Mouse (Mus musculus) left cerebral cortex, adult 8-10 months (tissue): Measurements from ENCODE around the gene Vps29. TPM values are rescaled to one million over a fixed set of nuclear protein-coding genes. Genes with fewer than 3 reads are reported as not detected.
"Not testable (repeated sequence)": the region's sequence is repeated elsewhere in the genome, so short reads cannot be mapped to it uniquely, and the experiment has no call there.

Experiments
- DNase-seq, 2 experiments: peaks; one replicate each; pipeline ENCODE4 v3.0.0; 2022; ENCODE audit warnings: low spot score in 2 of 2
- total RNA-seq, 4 experiments: library from RNA; stranded (reverse); gene quantifications; 2 replicates each; pipeline ENCODE4 v1.2.4; 2022

Vps29 gene
- total RNA-seq, result 100 to 1,000 TPM; 182 to 219 (median 199) TPM

- peak; percentile 97 for DNase-seq
Observed at GRCm38 (mm10) chr5:122353807-122354491, at the start of gene Vps29, which contains the start of gene Rad9b. Gene Vps29 (plus strand): TSS chr5:122354369. Gene Rad9b (minus strand): TSS chr5:122354233.

- no peak for DNase-seq
Observed at GRCm38 (mm10) chr5:122304541-122304940, 49.6 kb upstream of the Vps29 start.

GRCm38 (mm10) chr5:122305472-122305871 is 48.7 kb upstream of the Vps29 start:
- no peak for DNase-seq

- no peak for DNase-seq
Observed at GRCm38 (mm10) chr5:122306536-122306935, 47.6 kb upstream of the Vps29 start.

- no peak for DNase-seq
Observed at GRCm38 (mm10) chr5:122310699-122311098, 43.5 kb upstream of the Vps29 start.

- no peak for DNase-seq
Observed at GRCm38 (mm10) chr5:122311692-122312091, 42.5 kb upstream of the Vps29 start.

- DNase-seq, result no peak
Observed at GRCm38 (mm10) chr5:122312346-122312745, 41.8 kb upstream of the Vps29 start.

GRCm38 (mm10) chr5:122312942-122313684 is 41.1 kb upstream of the Vps29 start:
- DNase-seq, result no peak

- peak; percentile 84 to 92 for DNase-seq
Observed at GRCm38 (mm10) chr5:122314966-122315667, 39.1 kb upstream of the Vps29 start.

- DNase-seq, result no peak
Observed at GRCm38 (mm10) chr5:122317329-122318045, 36.7 kb upstream of the Vps29 start.

- no peak for DNase-seq
Observed at GRCm38 (mm10) chr5:122318100-122318499, 36.1 kb upstream of the Vps29 start.

GRCm38 (mm10) chr5:122318976-122319375 is 35.2 kb upstream of the Vps29 start:
- not testable (repeated sequence) for DNase-seq

- peak in 1 of 2 experiments; percentile 49 for DNase-seq
Observed at GRCm38 (mm10) chr5:122319474-122320204, 34.5 kb upstream of the Vps29 start.

- no peak for DNase-seq
Observed at GRCm38 (mm10) chr5:122320205-122320781, 33.9 kb upstream of the Vps29 start.

GRCm38 (mm10) chr5:122323523-122323922 is 30.6 kb upstream of the Vps29 start:
- DNase-seq, result no peak

- DNase-seq, result peak; percentile 58 to 93
Observed at GRCm38 (mm10) chr5:122324608-122325431, 29.3 kb upstream of the Vps29 start.

- no peak for DNase-seq
Observed at GRCm38 (mm10) chr5:122325477-122325876, 28.7 kb upstream of the Vps29 start.

GRCm38 (mm10) chr5:122327283-122327682 is 26.9 kb upstream of the Vps29 start:
- no peak for DNase-seq

GRCm38 (mm10) chr5:122330269-122330668 is 23.9 kb upstream of the Vps29 start:
- no peak for DNase-seq
